Mouse (Mus musculus) forebrain, embryonic 14.5 days (tissue): ENCODE results near the gene Nrros. TPM values are rescaled to one million over a fixed set of nuclear protein-coding genes. Genes with fewer than 3 reads are reported as not detected.
A peak's percentile ranks its signal among the peaks of the same experiment; 100 is the strongest.

Experiments used
- ATAC-seq: fragments of 200-750 bp; cut with Nextera tagmentation; 2 replicates; pipeline ENCODE4 v1.8.0; 2017; ENCODE audit warnings: mild to moderate bottlenecking, moderate library complexity
- DNase-seq: peaks from one replicate; pipeline ENCODE4 v3.0.0-alpha.2; 2015; ENCODE audit warnings: low spot score
- H3K27ac ChIP-seq: fragments of 300-500 bp; sonication (generic); 2 replicates; pipeline ENCODE4 v1.5.1; 2014; ENCODE audit warnings: low read depth, mild to moderate bottlenecking, control low read depth, low read length, moderate library complexity
- H3K27me3 ChIP-seq: fragments of 300-500 bp; sonication (generic); replicated peaks from 2 replicates; pipeline ENCODE4 v1.6.1; 2014; ENCODE audit warnings: low read length, control low read depth, mixed read lengths; ENCODE audit not compliant: control insufficient read depth, insufficient read depth
- H3K36me3 ChIP-seq: fragments of 300-500 bp; sonication (generic); 2 replicates; pipeline ENCODE4 v1.6.1; 2014; ENCODE audit warnings: low read length, control low read depth; ENCODE audit not compliant: control insufficient read depth, insufficient read depth
- H3K4me1 ChIP-seq: fragments of 300-500 bp; sonication (generic); 2 replicates; pipeline ENCODE4 v1.6.1; 2014; ENCODE audit warnings: antibody characterized with exemption, low read length, control low read depth; ENCODE audit not compliant: control insufficient read depth, insufficient read depth
- H3K4me2 ChIP-seq: fragments of 300-500 bp; sonication (generic); 2 replicates; pipeline ENCODE4 v1.6.1; 2014; ENCODE audit warnings: mild to moderate bottlenecking, control low read depth, low read length
- H3K4me3 ChIP-seq: fragments of 300-500 bp; sonication (generic); 2 replicates; pipeline ENCODE4 v1.5.1; 2014; ENCODE audit warnings: low read depth, low read length, control low read depth
- H3K9ac ChIP-seq: fragments of 300-500 bp; sonication (generic); 2 replicates; pipeline ENCODE4 v1.6.1; 2014; ENCODE audit warnings: mild to moderate bottlenecking, low read length, control low read depth, moderate library complexity
- H3K9me3 ChIP-seq: fragments of 300-500 bp; sonication (generic); replicated peaks from 2 replicates; pipeline ENCODE4 v1.6.1; 2016; ENCODE audit warnings: low read length, control low read depth, mixed read lengths; ENCODE audit not compliant: control insufficient read depth
- WGBS: fragments of 180-500 bp; shearing (Covaris S2); extraction: QIAGEN DNeasy Blood & Tissue Kit; methylation state at CpG from one replicate; pipeline ENCODE4 v1.1.7; 2014; 5-methylcytosine and 5-hydroxymethylcytosine counted together
- polyA plus RNA-seq: library from polyadenylated mRNA; unstranded; fragments of >200 nt; fragmentation: Nextera tagmentation; extraction: Ambion mirVana; gene quantifications from 2 replicates; pipeline ENCODE4 v1.2.1, GENCODE M21; 2014

Nrros gene
- polyA plus RNA-seq, 1 experiment from 2014 or later: 7.9 TPM

DNA sequence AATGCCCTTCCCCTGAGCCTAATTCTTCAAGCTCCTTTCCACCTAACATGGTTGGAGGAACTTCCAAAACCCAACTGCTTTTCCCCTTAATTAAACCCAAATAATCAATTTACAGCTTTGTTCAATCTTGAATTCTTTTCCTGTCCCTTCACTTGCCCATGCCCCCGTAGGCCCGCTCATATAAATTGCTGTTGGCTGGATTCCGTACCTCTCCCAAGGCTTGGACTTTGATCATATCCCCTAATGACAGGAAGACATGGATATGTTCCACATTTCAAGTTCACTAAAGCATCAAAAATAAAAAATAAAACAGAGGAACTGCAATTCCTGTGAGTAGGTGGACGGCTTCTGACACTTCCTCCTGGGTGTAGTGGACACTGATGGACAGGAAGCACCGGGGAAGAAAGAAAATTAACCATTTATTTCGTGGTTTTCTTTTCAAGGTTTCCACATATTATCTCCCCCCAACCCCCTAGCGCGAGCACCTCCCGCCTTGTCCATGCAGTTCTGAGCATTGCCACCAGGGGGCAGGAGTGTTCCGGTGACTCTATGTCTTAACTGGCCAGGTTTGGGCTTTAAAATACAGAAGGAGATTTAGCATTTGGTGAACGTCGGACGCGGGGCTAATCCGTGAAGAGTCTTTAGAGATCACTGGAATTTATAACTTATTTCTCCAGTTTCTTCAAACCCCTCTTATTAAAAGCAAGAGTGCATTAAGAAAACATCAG lies 50.3 kb downstream of the Nrros start:
- Histone ChIP-seq H3K9me3 (no peaks in the 10 kb centered on the region), H3K4me3 (no peak overlapping the region), H3K27ac (no peak overlapping the region), H3K4me1 (no peaks in the 10 kb centered on the region), H3K9ac (0 out of 2 replicates have a peak overlapping the region, but pooled peaks have one; percentile 29), H3K4me2 (0 out of 2 replicates have a peak overlapping the region, but pooled peaks have one; percentile 5), H3K36me3 (no peaks in the 10 kb centered on the region), H3K27me3 (no peaks in the 10 kb centered on the region)
- WGBS: 10% methylated on average over 15 of the region's 15 CpGs
- ATAC-seq (peak; percentile 44), DNase-seq (peak; percentile 78)

DNA sequence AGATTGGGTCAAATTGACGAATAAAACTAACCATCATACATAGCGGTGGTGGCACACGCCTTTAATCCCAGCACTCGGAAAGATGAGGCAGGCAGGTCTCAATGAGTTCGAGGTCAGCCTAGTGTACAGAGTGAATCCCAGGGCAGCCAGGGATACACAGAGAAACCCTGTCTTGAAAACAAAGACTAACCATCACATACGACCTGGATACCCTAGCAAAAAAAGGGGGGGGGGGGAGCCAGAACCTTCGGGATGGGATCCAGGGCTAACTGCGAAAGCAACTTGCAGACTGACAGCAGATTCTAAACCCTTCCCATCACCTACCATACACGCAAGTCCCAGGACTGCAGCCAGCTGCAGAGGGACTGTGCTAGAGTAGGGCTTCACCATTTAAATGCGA lies 51.0 kb downstream of the Nrros start:
- WGBS: 72% methylated on average over 10 of the region's 10 CpGs
- ATAC-seq (no peak), DNase-seq (no peak)
- Histone ChIP-seq H3K9ac (no peak overlapping the region), H3K4me2 (no peak overlapping the region), H3K4me1 (no peaks in the 10 kb centered on the region), H3K9me3 (no peaks in the 10 kb centered on the region), H3K36me3 (no peaks in the 10 kb centered on the region), H3K27ac (no peak overlapping the region), H3K27me3 (no peaks in the 10 kb centered on the region), H3K4me3 (no peak overlapping the region)

DNA sequence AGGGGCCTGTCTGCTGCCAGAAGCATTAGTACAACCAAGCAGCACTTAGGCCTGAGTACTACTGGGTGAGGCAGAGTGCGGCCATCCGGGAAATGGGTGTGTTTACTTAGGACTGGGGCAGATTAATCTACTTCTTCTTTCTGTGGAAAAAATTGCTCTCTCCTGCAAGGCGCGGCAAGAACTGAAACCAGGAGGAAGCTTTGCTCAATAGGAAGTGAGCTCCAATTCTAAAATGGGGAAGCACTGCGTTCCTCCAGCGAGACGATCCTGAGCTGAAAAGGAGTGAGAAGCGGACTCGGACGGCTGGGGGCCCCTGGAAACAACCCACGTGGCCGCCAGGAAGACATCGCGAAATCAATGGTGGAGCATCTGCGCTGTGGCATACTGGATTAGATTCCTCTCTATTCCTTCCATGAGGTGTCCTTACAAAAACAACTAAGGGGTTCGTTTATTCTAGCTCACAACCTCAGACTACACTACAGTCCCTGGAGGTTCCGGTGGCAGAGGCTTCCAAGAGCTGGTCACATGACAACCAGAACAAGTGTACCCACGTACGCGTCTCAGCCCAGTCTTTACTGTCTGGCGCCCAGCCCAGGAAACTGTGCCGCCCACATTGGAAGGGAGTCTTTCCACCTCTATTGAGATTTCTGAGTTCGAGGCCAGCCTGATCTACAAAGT lies 51.7 kb downstream of the Nrros start:
- ATAC-seq (no peak), DNase-seq (peak; percentile 41)
- H3K9me3 ChIP-seq: no peaks in the 10 kb centered on the region
- no peaks in the 10 kb centered on the region for H3K4me1 ChIP-seq
- no peak overlapping the region for H3K4me3 ChIP-seq
- H3K27ac ChIP-seq: no peak overlapping the region
- H3K9ac ChIP-seq: no peak overlapping the region
- no peaks in the 10 kb centered on the region for H3K36me3 ChIP-seq
- no peaks in the 10 kb centered on the region for H3K27me3 ChIP-seq
- H3K4me2 ChIP-seq: no peak overlapping the region
- 67% methylated on average over 23 of the region's 23 CpGs for WGBS

DNA sequence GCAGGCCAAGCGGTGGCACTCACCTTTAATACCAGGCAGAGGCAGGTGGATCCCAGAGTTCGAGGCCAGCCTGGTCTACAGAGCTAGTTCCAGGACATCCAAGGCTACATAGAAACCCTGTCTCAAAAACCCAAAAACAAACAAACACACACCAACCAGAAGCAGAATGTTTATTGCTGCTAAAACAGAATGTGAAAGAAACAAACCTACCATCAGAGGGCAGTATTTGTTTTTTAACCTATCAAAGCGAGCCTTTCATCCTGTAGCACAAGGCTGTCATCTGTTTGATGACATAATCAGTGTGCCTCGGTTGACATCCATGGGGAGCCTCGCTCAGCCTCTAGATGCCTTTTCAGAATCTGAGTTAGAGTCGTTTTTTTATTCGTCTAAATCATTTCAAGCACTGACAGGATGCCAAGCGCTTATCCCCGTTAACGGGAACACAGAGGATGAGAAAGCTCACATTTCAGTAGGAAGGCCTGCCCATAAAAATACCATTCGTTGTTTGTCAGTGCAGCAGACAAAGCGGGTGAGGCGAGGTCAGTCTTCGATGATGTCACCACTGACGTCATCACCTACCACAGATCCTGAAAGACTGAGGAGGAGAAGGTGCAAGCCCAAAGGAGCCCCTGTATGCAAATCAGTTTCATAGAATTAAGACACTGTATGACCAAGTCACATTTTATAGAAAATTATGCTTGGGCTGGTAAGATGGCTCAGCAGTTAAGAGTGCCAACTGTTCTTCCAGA lies 54.3 kb downstream of the Nrros start:
- Histone ChIP-seq H3K4me2 (no peak overlapping the region), H3K4me3 (no peak overlapping the region), H3K4me1 (no peaks in the 10 kb centered on the region), H3K9me3 (no peaks in the 10 kb centered on the region), H3K36me3 (peaks cover 13% of the 10 kb centered on the region; the same call in 1 of the 2 replicates), H3K27me3 (no peaks in the 10 kb centered on the region), H3K27ac (no peak overlapping the region), H3K9ac (no peak overlapping the region)
- peak; percentile 14 for DNase-seq
- 74% methylated on average over 15 of the region's 15 CpGs for WGBS
- ATAC-seq: no peak

DNA sequence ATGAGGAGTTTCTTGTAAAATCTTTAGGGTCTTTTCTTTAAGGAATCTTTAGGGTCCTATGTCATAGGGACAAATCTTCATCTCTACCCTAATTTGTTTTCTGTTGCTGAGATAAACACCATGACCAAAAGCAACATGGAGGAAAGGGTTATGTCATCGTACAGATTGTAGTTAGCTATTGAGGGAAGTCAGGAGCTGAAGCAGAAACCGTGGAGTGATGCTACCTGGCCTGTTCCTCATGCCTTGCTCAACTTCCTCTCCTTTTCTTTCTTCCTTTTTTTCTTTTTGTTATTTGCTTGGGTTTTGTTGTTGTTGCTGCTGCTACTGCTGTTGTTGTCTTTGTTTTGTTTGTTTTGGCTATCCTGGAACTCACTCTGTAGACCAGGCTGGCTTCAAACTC lies 56.8 kb downstream of the Nrros start:
- ATAC-seq: no peak
- WGBS: 89% methylated on average over 2 of the region's 2 CpGs
- H3K36me3 ChIP-seq: peaks cover 26% of the 10 kb centered on the region

DNA sequence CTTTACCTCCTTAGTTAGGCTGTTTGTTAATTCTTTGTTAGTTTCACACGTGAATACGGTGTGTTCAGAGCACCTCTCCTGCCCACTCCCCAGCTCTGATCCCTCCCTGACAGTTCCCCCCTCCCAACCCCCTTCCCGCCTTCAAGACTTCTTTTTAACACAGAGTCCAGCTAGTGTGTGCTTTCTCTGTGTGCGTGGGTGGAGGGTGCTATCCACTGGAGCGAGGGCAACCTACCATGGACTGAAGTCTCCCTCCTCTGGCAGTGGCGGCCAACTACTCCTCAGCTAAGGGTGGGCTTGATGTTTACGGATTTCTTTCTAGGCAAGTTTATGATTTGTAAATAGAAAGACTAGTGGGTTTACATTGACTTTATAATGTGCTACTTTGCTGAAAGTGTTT lies 57.2 kb downstream of the Nrros start:
- H3K36me3 ChIP-seq: peaks cover 30% of the 10 kb centered on the region
- WGBS: 80% methylated on average over 7 of the region's 7 CpGs
- no peak overlapping the region for H3K4me3 ChIP-seq
- H3K27me3 ChIP-seq: no peaks in the 10 kb centered on the region
- no peak overlapping the region for H3K27ac ChIP-seq
- no peak for ATAC-seq
- H3K4me1 ChIP-seq: no peaks in the 10 kb centered on the region
- DNase-seq: no peak
- no peaks in the 10 kb centered on the region for H3K9me3 ChIP-seq
- H3K4me2 ChIP-seq: no peak overlapping the region
- no peak overlapping the region for H3K9ac ChIP-seq

More for the DNA sequence above, 56.8 kb downstream of the Nrros start:
- no peaks in the 10 kb centered on the region for H3K27me3 ChIP-seq
- no peaks in the 10 kb centered on the region for H3K4me1 ChIP-seq
- H3K9ac ChIP-seq: no peak overlapping the region
- H3K9me3 ChIP-seq: no peaks in the 10 kb centered on the region
- no peak overlapping the region for H3K27ac ChIP-seq
- no peak for DNase-seq
- no peak overlapping the region for H3K4me3 ChIP-seq
- no peak overlapping the region for H3K4me2 ChIP-seq

DNA sequence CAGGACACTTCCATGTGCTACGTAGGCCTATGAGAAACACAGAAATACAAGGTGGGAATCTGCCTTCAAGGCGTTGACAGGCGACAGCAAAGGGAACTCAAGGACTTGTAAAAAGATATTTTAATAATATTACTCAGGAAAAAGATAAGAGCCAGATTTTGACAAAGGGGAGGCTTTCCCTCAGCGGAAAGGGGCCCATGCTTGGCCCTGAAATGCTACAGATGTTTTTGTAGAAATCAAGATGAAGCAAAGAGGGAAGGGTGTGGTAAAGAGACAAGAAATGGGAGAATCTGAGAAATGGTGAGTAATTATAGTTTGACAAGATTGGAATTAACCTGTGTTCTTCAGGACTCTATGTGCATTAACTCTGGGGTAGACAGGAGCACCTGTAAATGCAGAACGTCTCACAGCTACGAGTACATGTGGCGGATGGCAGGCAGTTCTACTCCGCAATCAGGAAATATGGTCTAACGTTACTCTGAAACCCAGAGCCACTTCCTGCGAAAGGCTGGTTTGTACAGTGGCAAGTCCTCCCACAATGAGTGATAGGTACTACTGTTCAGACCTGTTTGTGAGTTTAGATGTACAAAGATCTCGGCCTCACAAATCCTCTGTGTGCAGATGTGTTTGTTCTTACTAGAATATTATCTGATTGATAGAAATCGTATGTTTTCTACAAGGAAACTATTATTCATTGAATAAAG lies 57.9 kb downstream of the Nrros start:
- Histone ChIP-seq H3K9ac (no peak overlapping the region), H3K27ac (no peak overlapping the region), H3K4me3 (no peak overlapping the region), H3K36me3 (peaks cover 32% of the 10 kb centered on the region), H3K4me2 (no peak overlapping the region), H3K4me1 (no peaks in the 10 kb centered on the region), H3K9me3 (no peaks in the 10 kb centered on the region), H3K27me3 (no peaks in the 10 kb centered on the region)
- no peak for DNase-seq
- no peak for ATAC-seq
- 94% methylated on average over 12 of the region's 12 CpGs for WGBS

DNA sequence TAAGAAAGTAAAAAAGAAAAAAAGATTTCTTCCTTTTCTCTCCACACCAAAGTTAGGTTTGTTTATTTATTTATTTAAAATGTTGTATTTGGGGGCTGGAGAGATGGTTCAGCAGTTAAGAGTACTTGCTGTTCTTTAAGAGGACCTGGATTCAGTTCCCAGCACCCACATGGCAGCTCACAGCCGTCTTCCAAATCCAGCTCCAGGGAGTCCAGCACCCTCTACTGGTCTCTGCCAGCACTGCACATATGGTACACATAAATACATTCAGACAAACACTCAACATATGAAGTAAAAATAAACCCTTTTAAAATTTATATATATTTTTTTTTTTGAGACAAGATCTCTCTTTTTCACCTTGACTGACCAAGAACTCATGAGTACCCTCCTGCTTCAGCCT lies 59.7 kb downstream of the Nrros start:
- no peak overlapping the region for H3K27ac ChIP-seq
- H3K27me3 ChIP-seq: no peaks in the 10 kb centered on the region
- H3K36me3 ChIP-seq: peaks cover 32% of the 10 kb centered on the region
- H3K4me2 ChIP-seq: no peak overlapping the region
- H3K9me3 ChIP-seq: no peaks in the 10 kb centered on the region
- no peaks in the 10 kb centered on the region for H3K4me1 ChIP-seq
- WGBS: 93% methylated on average over 1 of the region's 1 CpGs
- DNase-seq: no peak
- no peak overlapping the region for H3K4me3 ChIP-seq
- H3K9ac ChIP-seq: no peak overlapping the region
- ATAC-seq: no peak
